Mouse (Mus musculus) small intestine, adult 2 months (tissue): Measurements from ENCODE around the gene Fam189a1.

Experiments
- CTCF ChIP-seq: fragments of 200-500 bp; IDR thresholded peaks from 2 replicates; pipeline ENCODE4 v1.5.1; 2012; ENCODE audit warnings: low read depth, mild to moderate bottlenecking, control low read depth, inconsistent platforms, low read length, moderate library complexity, mixed read lengths; ENCODE audit not compliant: insufficient replicate concordance, insufficient read length; ENCODE audit errors: extremely low read depth
- POLR2A ChIP-seq: fragments of 200-500 bp; IDR thresholded peaks from 2 replicates; pipeline ENCODE4 v1.6.1; 2012; ENCODE audit warnings: low read depth, mild to moderate bottlenecking, control low read depth, inconsistent platforms, low read length, moderate library complexity

DNA sequence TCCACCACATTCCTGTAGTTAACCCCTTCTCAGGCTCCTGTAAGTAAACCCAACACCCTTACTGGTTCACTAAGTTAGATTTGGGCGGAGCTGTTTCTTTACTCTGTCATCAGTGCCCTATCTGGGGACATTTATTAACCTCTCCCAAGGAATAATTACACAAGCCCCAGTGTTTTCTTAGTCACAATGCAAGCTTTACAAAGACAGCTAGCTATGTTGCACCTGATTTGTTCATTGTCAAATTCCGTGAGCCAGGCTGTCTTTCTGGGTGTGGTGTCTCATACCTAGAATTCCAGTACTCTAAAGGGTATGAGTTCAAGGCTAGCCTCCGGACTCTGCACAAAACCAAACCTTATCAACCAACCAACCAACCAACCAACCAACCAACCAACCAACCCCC lies 250.9 kb downstream of the Fam189a1 start:
- TF ChIP-seq CTCF, result no peak
- no peak for TF ChIP-seq POLR2A
